Mouse (Mus musculus) mouse trophoblast stem cell (cell line): ENCODE data around the gene Dclre1a.

ENCODE experiments used
- in situ Hi-C, 2 experiments: fragments of 300-500 bp; cut with MseI, MboI; formaldehyde crosslinking; loops; 2 replicates in 1 of 2; 3 replicates in 1 of 2; pipeline ENCODE4 v1.15.1; 2025

Dclre1a gene

GRCm38 (mm10) chr19:56484630-56485375 lies 63.2 kb downstream of the Dclre1a start:
- in situ Hi-C loops = no loop called here
